Mouse (Mus musculus) kidney, adult 2 months (tissue): ENCODE data around the gene Pgap3. TPM values are rescaled to one million over a fixed set of nuclear protein-coding genes. Genes with fewer than 3 reads are reported as not detected.

Source experiments
- DNase-seq: peaks from one replicate; pipeline ENCODE4 v3.0.0; 2021
- H3K27ac ChIP-seq: fragments of 200-500 bp; 2 replicates; pipeline ENCODE4 v1.5.1; 2012; ENCODE audit warnings: low read depth, low read length, control low read depth, inconsistent platforms; ENCODE audit not compliant: insufficient read depth
- H3K27me3 ChIP-seq: fragments of 200-500 bp; replicated peaks from 2 replicates; pipeline ENCODE4 v1.6.1; 2012; ENCODE audit warnings: mild to moderate bottlenecking, moderate library complexity, low read length, inconsistent platforms; ENCODE audit not compliant: control insufficient read depth, insufficient read depth
- H3K36me3 ChIP-seq: fragments of 200-500 bp; 2 replicates; pipeline ENCODE4 v1.6.1; 2012; ENCODE audit warnings: mild to moderate bottlenecking, moderate library complexity, low read length, inconsistent platforms; ENCODE audit not compliant: control insufficient read depth, insufficient read depth
- H3K4me1 ChIP-seq: fragments of 200-500 bp; 2 replicates; pipeline ENCODE4 v1.6.1; 2011; ENCODE audit warnings: low read length; ENCODE audit not compliant: control insufficient read depth, insufficient read depth
- H3K4me3 ChIP-seq: fragments of 200-500 bp; 2 replicates; pipeline ENCODE4 v1.5.1; 2011; ENCODE audit warnings: mild to moderate bottlenecking, low read depth, low read length, control low read depth; ENCODE audit not compliant: insufficient read depth
- CTCF ChIP-seq: fragments of 200-500 bp; conservative IDR thresholded peaks from 2 replicates; pipeline ENCODE4 v1.5.1; 2011; ENCODE audit warnings: low read depth, mild to moderate bottlenecking, control low read depth, low read length, moderate library complexity, mixed read lengths; ENCODE audit not compliant: insufficient read depth, insufficient read length
- POLR2A ChIP-seq: fragments of 200-500 bp; IDR thresholded peaks from one replicate; pipeline ENCODE4 v1.6.1; 2011; ENCODE audit warnings: low read depth, low read length, control low read depth
- WGBS: fragments of 180-500 bp; shearing (Covaris S2); methylation state at CpG from one replicate; pipeline ENCODE4 v1.1.7; 2018; 5-methylcytosine and 5-hydroxymethylcytosine counted together
- polyA plus RNA-seq: library from polyadenylated mRNA; depleted of rRNA; stranded (reverse); fragments of >200 nt; gene quantifications from 2 replicates; pipeline ENCODE4 v1.2.3, GENCODE M21; 2012

The Pgap3 gene
- polyA plus RNA-seq, 1 experiment: 32.2 TPM

GRCm38 (mm10) chr11:98431743-98432502 is 31.6 kb upstream of the Pgap3 start:
- Histone ChIP-seq H3K27ac (no peak overlapping the region), H3K27me3 (no peaks in the 10 kb centered on the region), H3K36me3 (peaks cover 4% of the 10 kb centered on the region), H3K4me3 (no peak overlapping the region), H3K4me1 (no peaks in the 10 kb centered on the region; the same call in 1 of the 2 replicates)
- TF ChIP-seq CTCF: no peak
- no peak for TF ChIP-seq POLR2A
- 83% methylated on average over 9 of the region's 9 CpGs for WGBS
- DNase-seq: no peak

- Histone ChIP-seq H3K4me3 (no peak overlapping the region), H3K27me3 (no peaks in the 10 kb centered on the region), H3K36me3 (peaks cover 6% of the 10 kb centered on the region), H3K27ac (no peak overlapping the region), H3K4me1 (peaks cover 5% of the 10 kb centered on the region; the same call in 1 of the 2 replicates)
- DNase-seq: no peak
- 79% methylated on average over 5 of the region's 5 CpGs for WGBS
- TF ChIP-seq CTCF (no peak), POLR2A (no peak)
Observed at GRCm38 (mm10) chr11:98428436-98428835, 28.1 kb upstream of the Pgap3 start.

- WGBS: 70% methylated on average over 7 of the region's 7 CpGs
- H3K27me3 ChIP-seq: no peaks in the 10 kb centered on the region
- H3K27ac ChIP-seq: peak overlapping the region; percentile 48; the same call in 1 of the 2 replicates
- H3K4me1 ChIP-seq: peaks cover 5% of the 10 kb centered on the region; the same call in 1 of the 2 replicates
- no peak overlapping the region for H3K4me3 ChIP-seq
- H3K36me3 ChIP-seq: peaks cover 5% of the 10 kb centered on the region
- DNase-seq: peak; percentile 84
- no peak for TF ChIP-seq CTCF
- no peak for TF ChIP-seq POLR2A
Observed at GRCm38 (mm10) chr11:98426592-98426991, 26.3 kb upstream of the Pgap3 start.

GRCm38 (mm10) chr11:98418939-98419547 is 18.8 kb upstream of the Pgap3 start:
- Histone ChIP-seq H3K27me3 (no peaks in the 10 kb centered on the region), H3K4me1 (peaks cover 42% of the 10 kb centered on the region), H3K4me3 (no peak overlapping the region), H3K36me3 (peaks cover 2% of the 10 kb centered on the region; the same call in 1 of the 2 replicates), H3K27ac (peak overlapping the region; percentile 81)
- DNase-seq: peak; percentile 87
- TF ChIP-seq POLR2A: no peak
- TF ChIP-seq CTCF: no peak
- 35% methylated on average over 10 of the region's 10 CpGs for WGBS

- no peak for TF ChIP-seq POLR2A
- TF ChIP-seq CTCF: no peak
- Histone ChIP-seq H3K36me3 (peaks cover 2% of the 10 kb centered on the region; the same call in 1 of the 2 replicates), H3K4me3 (no peak overlapping the region), H3K4me1 (peaks cover 44% of the 10 kb centered on the region), H3K27me3 (no peaks in the 10 kb centered on the region), H3K27ac (peak overlapping the region; percentile 32; the same call in 1 of the 2 replicates)
- no peak for DNase-seq
- 40% methylated on average over 4 of the region's 6 CpGs for WGBS
Observed at GRCm38 (mm10) chr11:98418273-98418672, 18.0 kb upstream of the Pgap3 start.

- peaks cover 2% of the 10 kb centered on the region; the same call in 1 of the 2 replicates for H3K36me3 ChIP-seq
- 74% methylated on average over 1 of the region's 1 CpGs for WGBS
- H3K4me3 ChIP-seq: no peak overlapping the region
- H3K27ac ChIP-seq: no peak overlapping the region
- peaks cover 44% of the 10 kb centered on the region for H3K4me1 ChIP-seq
- no peak for DNase-seq
- H3K27me3 ChIP-seq: no peaks in the 10 kb centered on the region
- TF ChIP-seq POLR2A (no peak), CTCF (no peak)
Observed at GRCm38 (mm10) chr11:98417074-98417473, 16.8 kb upstream of the Pgap3 start.

GRCm38 (mm10) chr11:98414162-98414561 is 13.9 kb upstream of the Pgap3 start:
- Histone ChIP-seq H3K27ac (no peak overlapping the region), H3K4me1 (peaks cover 46% of the 10 kb centered on the region), H3K4me3 (peak overlapping the region; percentile 89; the same call in 1 of the 2 replicates), H3K27me3 (no peaks in the 10 kb centered on the region), H3K36me3 (no peaks in the 10 kb centered on the region)
- 27% methylated on average over 2 of the region's 2 CpGs for WGBS
- DNase-seq: peak; percentile 63
- TF ChIP-seq CTCF: no peak
- TF ChIP-seq POLR2A: no peak
